Mouse (Mus musculus) heart, postnatal 0 days (tissue): ENCODE results near the gene Angptl2.

Experiments
- CTCF ChIP-seq: IDR thresholded peaks from 2 replicates; pipeline ENCODE4 v1.5.1; 2016; ENCODE audit warnings: antibody characterized with exemption, control low read depth, low read depth
- EP300 ChIP-seq: IDR thresholded peaks from 2 replicates; pipeline ENCODE4 v1.6.1; 2016; ENCODE audit warnings: antibody characterized with exemption, low read depth

GRCm38 (mm10) chr2:33230701-33231100, 14.8 kb downstream of the Angptl2 start:
- no peak for TF ChIP-seq CTCF
- TF ChIP-seq EP300 = no peak
